Mouse (Mus musculus) neural tube, postnatal 0 days (tissue): ENCODE measurements around the gene Mtnr1b. TPM values are rescaled to one million over a fixed set of nuclear protein-coding genes. Genes with fewer than 3 reads are reported as not detected.

Experiments
- polyA plus RNA-seq: library from polyadenylated mRNA; unstranded; fragments of >200 nt; fragmentation: Nextera tagmentation; extraction: Ambion mirVana; gene quantifications from 2 replicates; pipeline ENCODE4 v1.2.1, GENCODE M21; 2015

Mtnr1b gene
- polyA plus RNA-seq: not detected in 2 replicates

GRCm38 (mm10) chr9:15874506-15875160 lies at the start of gene Mtnr1b:
Gene Mtnr1b, minus strand, starts transcription at chr9:15874556.

Other genes starting within 250 kb of the Mtnr1b start
- 0.50 and 1.0 TPM in 2 replicates for gene Deup1, start 246.6 kb downstream of the Mtnr1b start, polyA plus RNA-seq
- gene Slc36a4, start 164.8 kb downstream of the Mtnr1b start, polyA plus RNA-seq: 26.2 and 26.6 TPM in 2 replicates